Mouse (Mus musculus) MEL (cell line): ENCODE data around the gene Pold4.

Experiments
- GATA1 ChIP-seq: IDR thresholded peaks from 2 replicates; pipeline ENCODE4 v1.6.1; 2011; ENCODE audit warnings: low read depth, low read length, improper control_type of control experiment
- ZC3H11A ChIP-seq: IDR thresholded peaks from 2 replicates; pipeline ENCODE4 v1.6.1; 2012; ENCODE audit warnings: low read depth, mild to moderate bottlenecking, inconsistent platforms, low read length, improper control_type of control experiment
- ZMIZ1 ChIP-seq: IDR thresholded peaks from 2 replicates; pipeline ENCODE4 v1.6.1; 2012; ENCODE audit warnings: low read depth, mild to moderate bottlenecking, inconsistent platforms, low read length, improper control_type of control experiment, moderate library complexity

DNA sequence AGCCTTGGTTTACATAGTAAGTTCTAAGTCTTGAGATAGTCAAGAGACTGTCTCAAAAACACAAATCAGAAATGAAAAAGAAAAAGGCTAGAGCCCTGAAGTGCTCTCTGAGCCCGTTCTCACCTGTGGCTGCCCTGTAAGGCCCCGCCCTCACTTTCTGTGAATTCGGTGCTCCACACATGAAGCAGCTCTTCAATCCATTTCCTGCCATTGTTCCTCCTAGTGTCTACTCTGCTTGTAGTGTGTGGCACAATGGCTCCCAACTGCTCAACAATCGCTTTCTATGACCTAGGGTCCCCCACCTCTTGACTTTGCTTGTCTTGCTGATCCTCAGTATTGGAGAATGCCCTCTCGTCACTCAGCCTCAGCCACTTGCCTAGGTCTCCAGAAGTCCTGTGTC lies 4.3 kb upstream of the Pold4 start:
- TF ChIP-seq GATA1 (no peak), ZC3H11A (no peak), ZMIZ1 (no peak)
